Mouse (Mus musculus) gonadal fat pad, adult 2 months (tissue): ENCODE measurements around the gene Mettl3. TPM values are rescaled to one million over a fixed set of nuclear protein-coding genes. Genes with fewer than 3 reads are reported as not detected.
"Not testable (repeated sequence)": the region's sequence is repeated elsewhere in the genome, so short reads cannot be mapped to it uniquely, and the experiment has no call there.

Experiments used
- DNase-seq: peaks from one replicate; pipeline ENCODE4 v3.0.0-alpha.2; 2012; ENCODE audit warnings: low read depth
- polyA plus RNA-seq: library from polyadenylated mRNA; depleted of rRNA; stranded (reverse); fragments of >200 nt; gene quantifications from 2 replicates; pipeline ENCODE4 v1.2.3, GENCODE M21; 2012; rRNA removed

Mettl3 gene
- polyA plus RNA-seq = 18.8 and 19.2 TPM in 2 replicates

GRCm38 (mm10) chr14:52304644-52305271 is at the start of gene Mettl3:
Mettl3 (minus strand) TSS chr14:52305128.
- DNase-seq = peak; percentile 77

GRCm38 (mm10) chr14:52339512-52339852 is 34.6 kb upstream of the Mettl3 start:
- DNase-seq = no peak

GRCm38 (mm10) chr14:52338751-52339511 is 34.0 kb upstream of the Mettl3 start:
- no peak for DNase-seq

GRCm38 (mm10) chr14:52332171-52332570 is 27.2 kb upstream of the Mettl3 start:
- no peak for DNase-seq

- no peak for DNase-seq
Measured at GRCm38 (mm10) chr14:52331069-52331750, 26.3 kb upstream of the Mettl3 start.

GRCm38 (mm10) chr14:52327910-52328812 is 23.2 kb upstream of the Mettl3 start, which contains the start of gene Sall2:
Sall2 (minus strand) TSS chr14:52328762.
- DNase-seq = no peak

GRCm38 (mm10) chr14:52327375-52327901 is 22.5 kb upstream of the Mettl3 start:
- DNase-seq = no peak

GRCm38 (mm10) chr14:52325890-52326289 is 21.0 kb upstream of the Mettl3 start:
- no peak for DNase-seq

GRCm38 (mm10) chr14:52319361-52319760 is 14.4 kb upstream of the Mettl3 start:
- no peak for DNase-seq

GRCm38 (mm10) chr14:52316441-52317225 is 11.7 kb upstream of the Mettl3 start:
- DNase-seq = no peak

GRCm38 (mm10) chr14:52315792-52316440 is 11.0 kb upstream of the Mettl3 start:
- DNase-seq = no peak

GRCm38 (mm10) chr14:52315283-52315780 is 10.4 kb upstream of the Mettl3 start:
- no peak for DNase-seq

GRCm38 (mm10) chr14:52314808-52315150 is 9.9 kb upstream of the Mettl3 start:
- DNase-seq = no peak

GRCm38 (mm10) chr14:52313931-52314807 is 9.2 kb upstream of the Mettl3 start:
- no peak for DNase-seq

- DNase-seq = no peak
Measured at GRCm38 (mm10) chr14:52310906-52311305, 6.0 kb upstream of the Mettl3 start.

- not testable (repeated sequence) for DNase-seq
Measured at GRCm38 (mm10) chr14:52310343-52310742, 5.4 kb upstream of the Mettl3 start.

GRCm38 (mm10) chr14:52306100-52306499 is 1.2 kb upstream of the Mettl3 start:
- DNase-seq = no peak

- not testable (repeated sequence) for DNase-seq
Measured at GRCm38 (mm10) chr14:52303517-52303916, 1.4 kb downstream of the Mettl3 start.
